Mouse (Mus musculus): ENCODE data around the gene Actn4.

Actn4 gene

GRCm38 (mm10) chr7:28961927-28962670, at the start of gene Actn4:
TSS of gene Actn4 (minus strand) at chr7:28962340.
- peak; percentile 98 for DNase-seq (ENCODE audit: low read depth, low spot score)

GRCm38 (mm10) chr7:29008714-29009113, 46.6 kb upstream of the Actn4 start:
- DNase-seq (ENCODE audit: low read depth, low spot score) = peak; percentile 39

DNA sequence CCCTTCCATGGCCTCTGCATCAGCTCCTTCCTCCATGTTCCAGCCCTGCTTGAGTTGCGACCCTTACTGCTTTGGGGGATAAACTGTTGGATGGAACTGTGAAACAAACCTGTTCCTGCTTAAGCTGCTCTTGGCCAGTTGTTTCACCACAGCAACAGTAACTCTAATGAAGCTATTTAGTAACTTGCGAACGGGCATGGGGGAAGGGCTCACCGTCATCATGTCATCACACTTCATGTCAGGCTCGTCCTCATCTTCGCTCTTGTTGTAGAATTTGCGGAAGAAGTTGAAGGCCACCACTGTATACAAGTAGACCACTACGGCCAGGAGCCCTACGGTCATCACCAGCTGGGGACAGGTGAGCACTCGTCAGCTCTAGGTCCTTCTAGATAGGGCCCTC, 46.0 kb upstream of the Actn4 start:
- no peak for DNase-seq (ENCODE audit: low read depth, low spot score)

- no peak for DNase-seq (ENCODE audit: low read depth, low spot score)
Observed at GRCm38 (mm10) chr7:29007224-29008101, 45.3 kb upstream of the Actn4 start.

DNA sequence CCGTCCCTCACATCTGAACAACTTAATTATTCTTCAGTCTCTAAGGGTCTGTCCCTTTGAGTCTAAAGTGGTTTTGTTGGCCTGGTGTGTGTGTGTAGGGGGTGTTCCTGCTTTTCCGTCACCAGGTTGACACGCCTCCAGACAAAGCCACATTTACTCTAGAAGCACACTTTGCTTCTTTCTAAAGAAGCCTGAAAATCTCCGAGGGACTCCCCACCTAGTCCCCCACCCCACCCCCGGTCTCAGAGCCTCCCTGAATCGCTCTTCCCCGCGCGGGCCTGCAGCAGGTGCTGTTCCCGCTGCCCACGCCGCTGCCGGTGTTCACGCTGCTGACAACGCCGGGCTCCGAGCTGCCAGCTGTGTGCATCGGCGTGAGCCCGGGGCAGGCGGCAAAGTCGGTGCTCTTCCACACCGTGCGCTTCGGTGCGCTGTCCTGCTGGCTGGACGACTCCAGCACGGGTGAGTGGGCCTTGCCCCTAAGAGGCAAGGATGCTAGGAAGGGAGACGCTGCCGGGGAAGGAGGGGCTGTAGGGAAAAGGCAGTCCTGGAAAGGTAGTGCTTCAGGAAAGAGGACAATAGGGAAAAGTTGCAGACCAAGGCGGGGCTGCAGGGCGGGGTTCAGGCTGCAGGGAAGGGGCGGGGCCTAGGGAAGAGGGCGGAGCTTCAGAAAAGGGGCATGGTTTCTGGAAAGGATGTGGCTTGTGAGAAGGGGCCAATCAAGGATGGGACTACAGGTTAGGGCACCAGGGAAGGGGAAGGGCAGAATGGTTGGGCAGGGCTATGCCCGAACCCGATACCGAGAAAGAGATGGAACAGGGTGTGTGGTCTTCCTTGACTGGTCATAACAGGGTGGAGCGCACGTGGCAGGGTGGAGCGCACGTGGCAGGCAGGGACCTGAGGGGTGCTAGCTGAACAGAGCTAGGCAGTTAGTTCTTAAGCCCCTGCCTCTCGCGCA, 38.8 kb upstream of the Actn4 start:
- peak; percentile 84 for DNase-seq (ENCODE audit: low read depth, low spot score)

DNA sequence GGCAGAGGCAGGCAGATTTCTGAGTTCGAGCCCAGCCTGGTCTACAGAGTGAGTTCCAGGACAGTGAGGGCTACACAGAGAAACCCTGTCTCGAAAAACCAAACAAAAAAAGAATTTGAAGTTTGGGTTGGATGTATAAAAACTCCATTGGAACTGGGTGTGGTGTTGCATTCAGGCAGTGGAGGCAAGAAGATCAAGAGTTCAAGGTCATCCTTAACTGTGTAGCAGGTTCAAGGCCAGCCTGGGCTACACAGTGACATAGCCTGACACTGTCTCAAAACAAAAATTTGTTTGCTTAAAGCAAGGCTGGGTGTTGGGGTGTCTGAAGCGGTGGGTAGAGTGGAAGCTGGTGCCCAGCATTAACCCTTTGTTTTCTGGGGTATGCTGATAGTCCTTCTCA, 31.3 kb upstream of the Actn4 start:
- DNase-seq (ENCODE audit: low read depth, low spot score) = peak; percentile 58

GRCm38 (mm10) chr7:28992997-28993396, 30.9 kb upstream of the Actn4 start:
- peak; percentile 55 for DNase-seq (ENCODE audit: low read depth, low spot score)

DNA sequence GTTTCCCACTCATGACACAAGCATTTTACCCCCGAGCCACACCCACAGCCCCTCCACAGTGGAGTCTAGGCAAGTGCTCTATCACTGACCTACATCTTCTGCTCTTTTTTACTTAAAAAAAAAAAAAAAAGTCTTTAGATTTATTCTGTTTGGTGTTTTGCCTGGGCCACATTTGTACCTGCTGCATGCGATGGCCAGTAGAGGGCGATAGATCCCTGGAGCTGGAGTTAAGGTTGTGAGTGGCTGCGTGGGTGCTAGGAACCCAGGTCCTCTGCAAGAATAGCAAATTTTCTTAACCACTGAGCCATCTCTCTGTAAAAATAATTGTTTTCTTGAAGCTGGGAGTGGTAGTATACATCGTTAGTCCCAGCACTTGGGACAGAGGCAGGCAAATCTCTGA, 29.5 kb upstream of the Actn4 start:
- DNase-seq (ENCODE audit: low read depth, low spot score) = peak; percentile 76

GRCm38 (mm10) chr7:28990766-28991273, 28.7 kb upstream of the Actn4 start:
- peak; percentile 85 for DNase-seq (ENCODE audit: low read depth, low spot score)

GRCm38 (mm10) chr7:28985207-28985606, 23.1 kb upstream of the Actn4 start:
- DNase-seq (ENCODE audit: low read depth, low spot score) = no peak

DNA sequence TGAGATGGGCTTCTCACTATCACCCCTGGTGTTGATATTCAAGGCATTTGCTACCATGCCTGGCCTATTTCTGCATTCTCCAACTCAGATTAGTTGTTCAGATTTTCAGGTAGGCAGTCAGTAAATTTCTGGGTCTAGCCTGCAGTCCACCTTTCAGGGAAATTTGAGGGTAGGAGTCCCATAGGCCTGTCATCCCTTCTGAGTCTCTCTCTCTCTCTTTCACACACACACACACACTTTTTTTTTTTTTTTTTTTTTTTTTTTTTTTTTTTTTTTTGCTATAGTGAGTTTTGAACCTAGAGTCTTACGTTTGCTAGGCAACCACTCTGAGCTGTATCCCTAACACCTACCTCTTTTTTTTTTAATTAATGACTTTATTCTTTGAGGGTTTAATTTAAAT, 22.3 kb upstream of the Actn4 start:
- no peak for DNase-seq (ENCODE audit: low read depth, low spot score)

- peak; percentile 71 for DNase-seq (ENCODE audit: low read depth, low spot score)
Observed at GRCm38 (mm10) chr7:28983849-28984248, 21.7 kb upstream of the Actn4 start.

DNA sequence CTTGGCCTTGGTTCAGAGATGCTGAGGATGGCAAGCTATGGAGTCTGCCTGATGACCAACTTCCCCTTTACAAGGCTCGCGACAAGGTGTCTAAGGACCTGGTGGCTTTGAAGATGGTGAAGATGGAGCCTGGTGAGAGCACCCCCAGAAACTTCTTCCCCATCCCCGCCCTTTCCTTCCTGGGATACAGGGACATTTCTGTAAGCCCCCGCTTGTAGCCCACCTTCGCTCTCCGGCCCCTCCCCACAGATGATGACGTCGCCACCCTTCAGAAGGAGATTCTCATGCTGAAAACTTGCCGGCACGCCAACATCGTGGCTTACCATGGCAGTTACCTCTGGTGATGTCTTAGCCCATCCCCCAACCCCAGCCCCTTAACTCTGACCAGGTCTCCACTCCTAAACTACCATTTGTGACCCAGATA, 21.0 kb upstream of the Actn4 start:
- peak; percentile 41 for DNase-seq (ENCODE audit: low read depth, low spot score)

DNA sequence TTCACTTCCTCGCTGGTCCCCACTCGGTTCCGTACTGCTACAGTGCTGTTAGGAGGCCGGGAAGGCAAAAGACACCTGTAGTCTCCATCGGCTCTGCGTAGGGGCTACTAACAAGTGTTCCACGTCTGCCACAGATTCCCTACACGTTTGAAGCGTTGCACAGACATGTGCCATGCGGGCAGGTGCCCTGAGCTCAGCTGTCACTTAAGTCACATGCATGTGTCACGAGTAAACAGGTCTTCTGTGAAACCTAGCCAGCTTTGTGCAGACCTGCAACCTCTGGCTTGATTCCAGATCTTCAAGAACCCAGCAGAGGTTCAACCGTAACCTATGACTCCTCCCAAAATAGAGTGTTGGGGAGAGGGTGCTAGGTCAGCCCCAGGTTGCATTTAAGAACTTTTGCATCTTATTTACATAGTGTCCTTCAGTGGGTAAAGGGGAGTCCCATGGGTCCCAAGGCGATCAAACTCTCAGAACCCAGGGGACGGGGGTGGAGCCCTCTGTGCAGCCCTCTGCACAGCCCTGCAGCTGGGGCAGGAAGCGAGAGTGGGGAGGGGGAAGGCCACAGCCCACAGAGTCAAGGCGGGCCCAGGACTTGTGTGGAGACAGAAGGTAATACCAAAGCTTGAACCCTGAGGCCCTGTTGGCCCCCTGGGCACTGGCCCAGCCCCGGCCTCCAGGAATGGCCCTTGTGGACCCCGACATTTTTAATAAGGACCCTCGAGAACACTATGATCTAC, 20.3 kb upstream of the Actn4 start:
- peak; percentile 52 for DNase-seq (ENCODE audit: low read depth, low spot score)

GRCm38 (mm10) chr7:28981651-28982273, 19.6 kb upstream of the Actn4 start, which contains the start of the genes Eif3k and Map4k1:
TSS of gene Eif3k (minus strand) at chr7:28981864.
TSS of gene Map4k1 (plus strand) at chr7:28982050.
- DNase-seq (ENCODE audit: low read depth, low spot score) = peak; percentile 100

DNA sequence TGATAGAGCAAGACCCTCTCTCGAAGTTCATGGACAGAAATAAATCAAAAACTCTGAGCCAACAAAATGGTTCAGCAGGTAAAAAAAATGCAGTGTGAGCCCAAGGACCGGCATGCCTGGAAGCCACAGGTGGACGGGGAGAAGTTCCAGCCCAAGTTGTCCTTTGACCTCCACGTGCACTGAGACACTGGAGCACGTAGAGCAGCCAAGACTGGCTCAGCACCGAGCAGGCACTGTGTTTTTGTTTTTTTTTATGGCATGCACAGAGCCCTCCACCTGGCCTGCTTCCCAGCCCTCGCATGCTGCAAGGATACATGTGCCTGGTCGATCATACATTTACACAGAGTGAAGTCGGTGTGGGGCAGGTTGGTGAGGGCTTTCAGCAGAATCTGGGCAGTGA, 15.4 kb upstream of the Actn4 start:
- DNase-seq (ENCODE audit: low read depth, low spot score) = no peak

- peak; percentile 72 for DNase-seq (ENCODE audit: low read depth, low spot score)
Observed at GRCm38 (mm10) chr7:28973025-28973424, 10.9 kb upstream of the Actn4 start.

DNA sequence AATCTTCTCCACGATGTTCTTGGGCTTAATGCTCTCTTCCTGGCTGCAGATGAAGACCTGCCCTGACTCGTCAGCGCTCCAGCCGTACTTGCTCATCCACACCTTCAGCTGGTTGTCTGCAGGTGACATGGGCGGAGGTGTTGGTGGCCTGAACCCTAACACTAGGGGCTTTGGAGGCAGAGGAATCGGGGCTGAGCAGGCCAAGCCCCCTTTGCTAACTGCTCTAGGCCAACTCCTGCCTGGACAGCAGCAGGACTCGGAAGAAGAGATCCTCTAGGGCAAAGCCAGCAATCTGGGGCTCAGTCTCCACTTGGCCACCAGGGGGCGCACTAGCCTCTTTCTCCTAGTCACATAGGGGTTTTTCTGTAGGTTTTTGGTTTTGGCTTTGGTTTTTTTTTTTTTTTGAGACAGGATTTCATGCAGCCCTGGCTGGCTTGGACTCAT, 10.4 kb upstream of the Actn4 start:
- DNase-seq (ENCODE audit: low read depth, low spot score) = peak; percentile 85

DNA sequence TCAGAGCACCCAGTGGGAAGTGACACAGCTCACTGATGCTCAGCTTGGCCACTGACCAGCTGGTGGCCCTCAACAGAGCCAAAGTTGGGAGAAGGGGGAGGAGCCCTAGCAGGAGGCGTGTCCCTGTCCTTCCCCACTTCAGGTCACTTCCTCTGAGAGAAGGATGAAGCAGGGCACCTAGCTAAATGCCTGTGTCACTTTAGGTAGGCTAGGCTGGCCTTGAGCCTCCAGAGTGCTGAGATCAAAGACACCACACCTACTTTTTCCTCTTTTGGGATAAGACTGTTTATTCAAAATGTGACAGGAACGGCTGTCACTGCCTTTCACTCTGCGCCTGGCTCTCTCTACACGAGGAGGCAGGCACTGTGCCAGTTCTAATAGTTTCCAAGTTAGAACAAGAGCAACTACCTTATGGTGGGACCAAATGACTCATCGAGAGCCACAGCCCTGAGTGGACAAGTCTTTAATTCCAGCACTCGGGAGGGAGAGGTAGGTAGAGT, 9.7 kb upstream of the Actn4 start:
- DNase-seq (ENCODE audit: low read depth, low spot score) = no peak

DNA sequence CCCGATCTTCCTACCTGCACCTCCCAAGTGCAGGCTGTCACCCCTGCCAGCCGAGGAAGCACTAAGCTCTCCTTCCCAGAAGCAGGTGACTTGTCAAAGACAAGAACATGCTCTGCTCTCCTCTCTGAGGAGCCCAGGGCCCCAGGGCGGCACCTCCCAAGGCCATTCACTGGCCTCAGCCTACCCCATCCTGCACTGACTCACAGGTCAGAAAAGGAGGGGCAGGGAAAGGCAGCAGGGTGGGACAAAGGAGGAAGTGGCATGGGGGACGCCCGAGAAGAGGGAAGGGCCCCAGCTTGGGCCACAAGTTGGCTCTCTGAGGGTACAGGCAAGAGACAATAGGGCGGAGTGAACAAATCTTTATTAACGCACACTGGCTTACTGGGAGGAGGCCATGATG, 8.9 kb upstream of the Actn4 start:
- DNase-seq (ENCODE audit: low read depth, low spot score) = peak; percentile 46

Measured in ES-CJ7 (cell line).